Mouse (Mus musculus) mouse embryonic stem cell (cell line): Measurements from ENCODE around the gene Rpl15.
"Not testable (repeated sequence)": the region's sequence is repeated elsewhere in the genome, so short reads cannot be mapped to it uniquely, and the experiment has no call there.

Source experiments
- in situ Hi-C, 2 experiments: fragments of 300-500 bp; cut with MboI; formaldehyde crosslinking; loops; 1 replicate in 1 of 2; 3 replicates in 1 of 2; pipeline ENCODE4 v1.14.3; 2019 to 2020; ENCODE audit warnings: low sequenced_read_pairs in 2 of 2, low pct_unique_long_range_greater_than_20kb in 1 of 2, mixed read lengths in 1 of 2; ENCODE audit not compliant: unreplicated experiment in 1 of 2

The Rpl15 gene

DNA sequence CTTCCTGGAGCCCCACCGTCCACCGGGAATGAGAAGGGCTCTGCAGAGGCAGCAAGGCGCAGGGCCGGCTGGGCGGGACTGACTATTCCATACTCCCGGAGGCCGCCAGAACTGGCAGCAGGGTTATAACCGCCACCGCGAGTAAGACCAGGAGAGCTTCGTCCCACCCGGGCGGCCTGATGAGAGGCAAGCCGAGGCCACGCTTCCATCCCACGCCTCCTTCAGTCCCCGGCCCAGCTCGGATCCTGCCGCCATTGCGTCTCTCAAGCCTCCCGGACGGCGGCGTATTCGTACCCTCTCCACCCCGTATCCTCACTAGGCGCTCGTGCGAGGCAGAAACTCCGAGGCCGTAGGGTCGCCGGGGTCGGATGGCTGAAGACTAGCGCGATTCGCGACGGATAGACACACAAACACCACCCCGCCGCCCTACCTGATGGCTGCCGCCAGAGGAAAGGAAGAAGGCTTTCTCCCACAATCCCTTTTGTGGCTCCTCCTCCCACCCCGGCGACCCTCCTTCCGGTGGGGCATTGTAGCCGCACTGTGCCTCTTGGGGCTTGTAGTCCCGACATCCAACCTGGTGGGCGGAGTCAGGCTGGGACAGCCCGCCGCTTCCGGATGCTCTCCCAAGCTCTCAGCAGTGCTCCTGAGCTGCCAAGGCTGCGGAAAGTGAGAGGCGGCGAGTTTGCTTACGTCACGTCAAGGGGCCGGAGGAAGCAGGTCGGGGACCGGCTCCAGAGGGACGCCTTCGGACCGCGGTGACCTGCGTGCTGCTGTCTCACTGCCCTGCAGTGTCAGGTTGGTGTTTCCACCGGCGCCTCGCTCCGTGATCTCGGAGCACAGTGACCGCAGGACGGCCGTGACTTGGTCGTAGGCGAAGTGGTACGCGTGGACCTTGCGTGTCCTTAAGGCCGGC lies at the start of gene Rpl15, which contains the start of gene Nkiras1:
TSS of gene Rpl15 (minus strand) at position 863 of the 913 bp plus-strand sequence.
TSS of gene Nkiras1 (plus strand) at position 608 of the 913 bp plus-strand sequence.
- in situ Hi-C loops, result no loop called here

GRCm38 (mm10) chr14:18317457-18318411 lies 46.5 kb upstream of the Rpl15 start:
- in situ Hi-C loops, result no loop called here

DNA sequence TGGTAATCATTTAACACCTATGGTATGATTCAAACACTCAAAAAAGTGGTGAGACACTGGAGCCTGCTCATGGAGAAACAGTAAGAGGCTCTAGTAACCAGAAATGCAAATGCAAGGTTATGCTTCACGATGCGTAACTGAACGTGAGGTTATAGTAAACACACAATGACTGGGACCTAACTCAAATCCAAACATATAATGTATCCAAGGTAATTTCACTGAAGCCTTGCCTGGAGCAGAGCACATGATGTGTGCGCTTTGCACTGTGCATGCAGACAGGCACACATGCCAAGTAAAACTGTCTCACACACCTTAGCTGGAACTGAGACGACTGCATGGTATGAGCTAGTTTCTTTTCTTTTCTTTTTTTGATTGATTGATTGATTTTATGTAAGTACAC lies 33.0 kb upstream of the Rpl15 start:
- in situ Hi-C loops, result no loop called here

- in situ Hi-C loops, result no loop called here
Observed at GRCm38 (mm10) chr14:18303262-18303661, 32.1 kb upstream of the Rpl15 start.

GRCm38 (mm10) chr14:18302750-18303149 lies 31.6 kb upstream of the Rpl15 start:
- in situ Hi-C loops, result no loop called here

DNA sequence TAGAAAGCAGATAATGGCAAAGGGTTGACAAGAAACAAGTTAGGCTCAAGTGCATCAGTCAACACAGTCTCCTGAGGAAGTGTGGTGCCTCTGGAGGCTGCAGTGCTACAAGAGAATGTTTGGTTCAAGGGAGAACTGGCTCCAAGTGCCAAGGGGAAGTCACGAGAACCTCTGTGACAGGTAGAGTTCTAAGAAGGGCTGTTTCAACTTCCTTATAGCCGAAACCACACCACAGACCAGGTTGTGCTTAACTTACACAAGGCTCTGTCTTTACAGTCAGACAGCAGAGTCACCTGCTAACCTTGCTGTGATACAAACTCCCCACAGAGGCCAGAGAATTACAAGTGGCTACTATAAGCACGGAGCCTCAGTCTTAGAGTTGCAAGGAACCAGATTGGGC lies 30.4 kb upstream of the Rpl15 start:
- in situ Hi-C loops, result no loop called here

DNA sequence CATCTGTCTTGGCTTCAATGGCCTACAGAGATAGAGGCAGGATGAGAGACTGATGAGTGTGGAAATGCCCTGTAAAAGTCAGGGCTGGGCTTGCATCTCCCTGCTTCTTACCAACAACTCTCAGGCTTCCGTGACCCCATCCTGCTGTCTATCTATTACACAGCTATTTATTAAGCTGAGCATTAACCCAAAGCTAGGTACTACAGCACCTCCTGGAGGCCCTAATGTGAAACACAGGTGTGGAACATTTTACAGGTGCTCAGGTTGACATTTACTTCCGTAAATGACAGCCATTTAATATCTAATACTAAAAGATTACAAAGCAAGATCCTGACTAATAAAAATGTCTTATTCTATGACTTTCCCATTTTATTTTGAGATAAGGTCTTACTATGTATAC lies 29.5 kb upstream of the Rpl15 start:
- in situ Hi-C loops, result no loop called here

GRCm38 (mm10) chr14:18298874-18299273 lies 27.7 kb upstream of the Rpl15 start:
- in situ Hi-C loops, result no loop called here

GRCm38 (mm10) chr14:18297441-18297840 lies 26.2 kb upstream of the Rpl15 start:
- in situ Hi-C loops, result no loop called here

DNA sequence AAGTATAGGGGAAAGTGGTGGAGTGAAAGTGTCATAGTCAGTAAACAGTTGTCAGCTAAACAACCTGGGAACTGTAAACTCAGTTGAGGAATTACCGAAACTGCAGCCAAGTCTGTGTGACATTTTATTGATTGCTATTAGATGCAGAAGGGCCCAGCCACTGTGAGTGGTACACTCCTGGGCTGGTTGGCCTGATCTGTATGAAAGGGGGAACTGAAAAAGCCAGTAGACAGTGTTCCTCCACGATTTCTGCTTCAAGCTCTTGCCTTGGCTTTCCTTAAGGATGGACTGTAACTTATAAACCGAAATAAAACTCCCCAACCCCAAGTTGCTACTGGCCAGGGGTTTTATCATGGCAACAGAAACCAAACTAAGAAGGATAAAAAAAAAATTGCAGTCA lies 21.4 kb upstream of the Rpl15 start:
- in situ Hi-C loops, result no loop called here

- in situ Hi-C loops, result no loop called here
Observed at GRCm38 (mm10) chr14:18292111-18292510, 20.9 kb upstream of the Rpl15 start.

GRCm38 (mm10) chr14:18287391-18287790 lies 16.2 kb upstream of the Rpl15 start:
- in situ Hi-C loops, result no loop called here

- in situ Hi-C loops, result no loop called here
Observed at GRCm38 (mm10) chr14:18286441-18286840, 15.2 kb upstream of the Rpl15 start.

- in situ Hi-C loops, result no loop called here
Observed at GRCm38 (mm10) chr14:18285476-18285875, 14.3 kb upstream of the Rpl15 start.

DNA sequence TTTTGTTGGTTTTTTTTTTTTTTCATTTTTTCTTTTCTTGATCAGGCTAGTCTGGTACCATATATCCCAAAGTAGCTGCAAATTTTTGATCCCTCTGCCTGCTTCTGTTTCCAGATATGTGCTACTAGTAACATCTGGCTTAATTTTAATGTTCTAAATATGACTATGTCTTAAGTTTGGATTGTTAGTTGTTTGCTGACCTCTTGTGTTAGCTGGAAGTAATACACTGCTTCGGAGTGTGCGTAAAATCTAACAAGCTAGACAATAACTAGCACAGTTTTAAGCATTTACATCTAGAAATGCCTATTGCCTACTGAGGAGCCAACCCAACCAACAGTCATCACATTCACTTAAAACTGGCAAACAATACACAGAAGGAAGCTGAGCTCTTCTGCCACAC lies 13.4 kb upstream of the Rpl15 start:
- in situ Hi-C loops, result no loop called here

GRCm38 (mm10) chr14:18280375-18280774 lies 9.2 kb upstream of the Rpl15 start:
- in situ Hi-C loops, result no loop called here

DNA sequence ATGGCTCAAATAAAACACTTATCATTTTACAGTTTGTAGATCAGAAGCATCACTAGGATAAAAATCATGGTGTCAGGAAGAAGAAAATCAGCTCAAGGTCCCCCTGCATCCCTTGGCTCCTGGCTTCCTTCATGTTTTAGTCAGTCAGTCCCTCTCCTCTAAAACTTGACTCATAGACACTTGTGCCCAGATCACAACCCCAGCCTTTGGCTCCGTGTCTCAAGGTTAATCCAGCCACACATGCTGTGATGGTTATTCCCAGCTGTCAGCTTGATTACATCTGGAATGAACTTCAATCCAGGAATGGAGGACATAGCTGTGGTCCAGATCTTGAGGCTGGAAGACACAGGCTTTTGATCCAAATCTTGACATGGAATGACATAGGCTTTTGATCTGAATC lies 3.3 kb upstream of the Rpl15 start:
- in situ Hi-C loops, result no loop called here

- in situ Hi-C loops, result no loop called here
Observed at GRCm38 (mm10) chr14:18271666-18272065, 475 bp upstream of the Rpl15 start.

DNA sequence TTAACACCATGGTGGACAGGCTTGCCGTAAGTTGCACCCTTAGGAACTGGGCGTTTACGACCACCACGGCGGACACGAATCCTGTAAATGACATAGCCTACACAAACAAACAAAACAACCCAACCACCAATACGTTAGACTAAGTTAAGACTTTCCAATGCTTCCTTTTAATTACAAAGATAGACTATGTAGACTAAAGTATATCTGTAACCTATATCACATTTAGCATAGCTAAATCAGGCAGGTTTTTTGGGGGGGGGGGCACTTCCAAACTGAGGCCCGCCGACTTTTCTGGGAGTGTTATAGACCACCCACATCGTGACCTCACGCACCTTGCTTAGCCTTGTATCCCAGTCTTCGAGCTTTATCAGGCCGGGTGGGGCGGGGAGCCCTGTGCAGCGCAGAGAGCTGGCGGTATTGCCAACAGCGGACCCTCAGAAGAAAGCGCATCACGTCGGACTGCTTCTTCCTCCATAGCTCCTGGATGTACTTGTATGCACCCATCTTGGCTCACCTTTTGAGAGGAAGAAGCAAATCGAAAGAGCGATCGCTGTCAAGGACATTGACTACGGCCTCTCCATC lies 1.2 kb downstream of the Rpl15 start:
- in situ Hi-C loops, result not testable (repeated sequence)
